Mouse (Mus musculus) heart, adult 2 months (tissue): ENCODE data around the gene Hspa1l.

ENCODE experiments used
- CTCF ChIP-seq: fragments of 200-600 bp; IDR thresholded peaks from 2 replicates; pipeline ENCODE4 v1.8.1; 2022; ENCODE audit warnings: antibody characterized with exemption, mild to moderate bottlenecking, moderate library complexity
- POLR2A ChIP-seq: fragments of 200-500 bp; IDR thresholded peaks from 2 replicates; pipeline ENCODE4 v1.6.1; 2011; ENCODE audit warnings: mild to moderate bottlenecking, low read depth, low read length, control low read depth; ENCODE audit not compliant: insufficient read depth

- TF ChIP-seq CTCF (no peak), POLR2A (no peak)
Measured at GRCm38 (mm10) chr17:34937960-34938505, 34.5 kb upstream of the Hspa1l start.
